Mouse (Mus musculus) heart, embryonic 14.5 days (tissue): ENCODE measurements around the gene Gpr84. TPM values are rescaled to one million over a fixed set of nuclear protein-coding genes. Genes with fewer than 3 reads are reported as not detected.

ENCODE experiments used
- ATAC-seq: fragments of 200-750 bp; cut with Nextera tagmentation; 2 replicates; pipeline ENCODE4 v1.8.0; 2017; ENCODE audit warnings: low read depth, moderate TSS enrichment; ENCODE audit not compliant: insufficient number of reproducible peaks, insufficient read depth, low FRiP score
- H3K27ac ChIP-seq, 2 experiments: fragments of 200-500 bp in 1 of 2; fragments of 300-500 bp in 1 of 2; sonication (generic) in 1 of 2; replicated peaks in 1 of 2; 2 replicates each; pipeline ENCODE4 v1.5.1; 2012 to 2014; ENCODE audit warnings: low read depth in 2 of 2, low read length in 2 of 2, control low read depth in 1 of 2, mild to moderate bottlenecking in 1 of 2, mixed read lengths in 1 of 2; ENCODE audit not compliant: control insufficient read depth in 1 of 2, insufficient read depth in 1 of 2
- H3K27me3 ChIP-seq: fragments of 300-500 bp; sonication (generic); 2 replicates; pipeline ENCODE4 v1.6.1; 2014; ENCODE audit warnings: mild to moderate bottlenecking, low read length, control low read depth; ENCODE audit not compliant: control insufficient read depth, insufficient read depth
- H3K36me3 ChIP-seq: fragments of 300-500 bp; sonication (generic); 2 replicates; pipeline ENCODE4 v1.6.1; 2014; ENCODE audit warnings: mild to moderate bottlenecking, control low read depth, low read length, mixed read lengths; ENCODE audit not compliant: control insufficient read depth, insufficient read depth
- H3K4me1 ChIP-seq, 2 experiments: fragments of 200-500 bp in 1 of 2; fragments of 300-500 bp in 1 of 2; sonication (generic) in 1 of 2; 2 replicates each; pipeline ENCODE4 v1.6.1; 2012 to 2014; ENCODE audit warnings: low read length in 2 of 2, control low read depth in 1 of 2, mixed read lengths in 1 of 2; ENCODE audit not compliant: control insufficient read depth in 2 of 2, insufficient read depth in 2 of 2
- H3K4me2 ChIP-seq: fragments of 300-500 bp; sonication (generic); 2 replicates; pipeline ENCODE4 v1.6.1; 2014; ENCODE audit warnings: mild to moderate bottlenecking, low read length
- H3K4me3 ChIP-seq, 2 experiments: fragments of 200-500 bp in 1 of 2; fragments of 300-500 bp in 1 of 2; sonication (generic) in 1 of 2; 2 replicates each; pipeline ENCODE4 v1.5.1; 2012 to 2014; ENCODE audit warnings: low read length in 2 of 2, mild to moderate bottlenecking in 2 of 2, control low read depth in 1 of 2, low read depth in 1 of 2, moderate library complexity in 1 of 2; ENCODE audit not compliant: control insufficient read depth in 1 of 2, insufficient read depth in 1 of 2
- H3K9ac ChIP-seq: fragments of 300-500 bp; sonication (generic); 2 replicates; pipeline ENCODE4 v1.6.1; 2014; ENCODE audit warnings: mild to moderate bottlenecking, low read length
- H3K9me3 ChIP-seq: fragments of 300-500 bp; sonication (generic); 2 replicates; pipeline ENCODE4 v1.6.1; 2016; ENCODE audit warnings: low read length, control low read depth; ENCODE audit not compliant: control insufficient read depth
- WGBS: fragments of 180-500 bp; shearing (Covaris S2); extraction: QIAGEN DNeasy Blood & Tissue Kit; methylation state at CpG from one replicate; pipeline ENCODE4 v1.1.7; 2014; 5-methylcytosine and 5-hydroxymethylcytosine counted together
- polyA plus RNA-seq: library from polyadenylated mRNA; unstranded; fragments of >200 nt; fragmentation: Nextera tagmentation; extraction: Ambion mirVana; gene quantifications from 2 replicates; pipeline ENCODE4 v1.2.1, GENCODE M21; 2014

Gene Gpr84
- polyA plus RNA-seq, 1 experiment from 2014 or later = 0.11 TPM

DNA sequence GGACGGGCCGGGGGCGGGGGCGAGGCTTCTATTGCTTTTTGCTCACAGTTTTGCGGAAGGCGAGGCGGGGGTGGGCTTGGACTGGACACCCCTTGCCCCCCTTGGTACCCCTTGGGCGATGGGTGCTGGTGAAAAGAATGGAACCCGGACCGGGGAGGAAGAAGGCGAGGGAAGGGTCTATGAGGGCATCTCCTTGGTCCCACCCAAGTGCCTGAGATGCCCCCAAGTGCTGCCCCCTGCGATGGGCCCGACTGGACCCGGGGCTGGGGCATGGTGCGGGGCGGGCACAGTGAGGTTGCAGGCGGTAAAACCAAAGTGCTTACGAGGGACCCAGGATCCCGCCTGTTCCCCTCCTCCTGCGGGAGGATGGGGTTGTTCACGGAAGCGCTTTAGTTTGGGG is 3.8 kb upstream of the Gpr84 start:
- Histone ChIP-seq H3K9ac (peak overlapping the region; percentile 58; the same call in 1 of the 2 replicates), H3K36me3 (peaks cover 25% of the 10 kb centered on the region), H3K4me1 (peaks cover 25 to 31% of the 10 kb centered on the region in 2 experiments), H3K27ac (no peak overlapping the region), H3K27me3 (no peaks in the 10 kb centered on the region), H3K4me3 (peak overlapping the region in 1 of 2 experiments; percentile 33; a peak in 3 of 4 replicates), H3K9me3 (no peaks in the 10 kb centered on the region), H3K4me2 (peak overlapping the region; percentile 81)
- WGBS = 35% methylated on average over 22 of the region's 22 CpGs
- ATAC-seq = no peak

DNA sequence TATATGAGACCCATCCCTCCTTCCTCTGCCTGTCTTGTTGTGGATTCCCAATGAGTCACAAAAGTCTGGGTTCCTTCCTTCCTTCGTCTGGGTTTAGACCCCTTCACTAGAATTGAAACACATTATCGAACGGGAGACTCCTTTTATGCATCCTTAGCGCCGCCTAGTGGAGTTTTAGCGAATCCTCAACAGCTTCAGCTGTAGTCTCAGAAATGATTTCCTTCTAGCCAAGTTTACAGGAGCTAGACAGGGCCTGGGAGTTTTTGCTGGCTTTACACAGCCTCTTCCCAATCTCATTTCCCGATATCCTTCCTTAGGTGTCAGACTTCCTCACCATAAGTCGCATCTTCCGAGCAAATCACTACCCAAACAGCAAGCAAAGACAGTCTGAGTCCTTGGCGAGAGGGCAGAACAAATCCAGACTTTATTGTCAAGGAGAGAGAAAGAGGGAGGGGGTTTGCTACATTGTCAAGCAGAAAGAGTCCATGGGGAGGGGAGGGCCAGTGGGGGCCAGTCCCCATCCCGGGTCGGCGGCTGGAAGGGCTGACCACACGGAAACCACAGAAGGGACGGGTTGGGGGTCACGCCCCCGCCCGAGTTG is 3.2 kb upstream of the Gpr84 start:
- Histone ChIP-seq H3K27ac (no peak overlapping the region), H3K4me2 (peak overlapping the region; percentile 81), H3K9ac (peak overlapping the region; percentile 52; the same call in 1 of the 2 replicates), H3K27me3 (no peaks in the 10 kb centered on the region), H3K36me3 (peaks cover 19% of the 10 kb centered on the region), H3K4me1 (peaks cover 27 to 28% of the 10 kb centered on the region in 2 experiments), H3K9me3 (no peaks in the 10 kb centered on the region), H3K4me3 (peak overlapping the region; percentile 6 to 33; a peak in 2 of 4 replicates)
- no peak for ATAC-seq
- 17% methylated on average over 18 of the region's 18 CpGs for WGBS

DNA sequence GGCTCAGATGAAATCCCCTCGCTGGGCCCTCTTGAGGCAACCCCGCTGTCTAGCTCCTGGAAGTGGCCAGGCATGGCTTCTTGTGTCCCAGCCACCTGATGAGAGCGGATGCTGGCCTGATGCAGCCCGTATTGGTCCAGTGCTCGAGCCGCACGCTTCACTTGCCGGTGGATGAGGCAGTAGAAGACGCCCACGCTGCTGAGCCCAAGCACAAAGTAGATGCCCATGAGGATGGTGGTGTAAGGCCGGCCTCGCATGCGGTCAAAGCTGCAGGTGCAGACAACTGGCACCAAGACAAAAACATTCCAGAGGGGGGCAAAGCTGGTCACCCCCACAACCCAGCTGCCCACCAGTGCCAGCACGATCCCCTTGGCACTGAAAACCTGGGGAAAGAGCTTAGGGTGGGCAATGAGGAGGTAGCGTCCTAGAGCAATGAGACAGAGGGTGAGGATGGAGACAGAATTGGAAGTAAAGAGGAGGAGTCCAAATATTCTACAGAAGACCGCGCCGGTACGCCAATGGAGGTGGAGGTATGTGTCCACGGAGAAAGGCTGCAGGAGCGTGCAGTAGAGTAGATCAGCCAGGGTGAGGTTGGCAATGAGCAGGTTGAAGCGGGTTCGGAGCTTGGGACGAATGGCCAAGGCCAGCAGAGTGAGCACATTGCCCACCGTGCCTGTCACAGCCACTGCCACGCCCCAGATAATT is 1.4 kb downstream of the Gpr84 start:
- H3K4me2 ChIP-seq = peak overlapping the region; percentile 54
- no peaks in the 10 kb centered on the region for H3K36me3 ChIP-seq
- no peaks in the 10 kb centered on the region for H3K27me3 ChIP-seq
- no peaks in the 10 kb centered on the region for H3K9me3 ChIP-seq
- no peak overlapping the region for H3K27ac ChIP-seq
- 57% methylated on average over 26 of the region's 26 CpGs for WGBS
- no peak for ATAC-seq
- H3K4me3 ChIP-seq = peak overlapping the region; percentile 6 to 22; a peak in 3 of 4 replicates
- H3K9ac ChIP-seq = peak overlapping the region; percentile 10; the same call in 1 of the 2 replicates
- peaks cover 22 to 23% of the 10 kb centered on the region in 2 experiments for H3K4me1 ChIP-seq

DNA sequence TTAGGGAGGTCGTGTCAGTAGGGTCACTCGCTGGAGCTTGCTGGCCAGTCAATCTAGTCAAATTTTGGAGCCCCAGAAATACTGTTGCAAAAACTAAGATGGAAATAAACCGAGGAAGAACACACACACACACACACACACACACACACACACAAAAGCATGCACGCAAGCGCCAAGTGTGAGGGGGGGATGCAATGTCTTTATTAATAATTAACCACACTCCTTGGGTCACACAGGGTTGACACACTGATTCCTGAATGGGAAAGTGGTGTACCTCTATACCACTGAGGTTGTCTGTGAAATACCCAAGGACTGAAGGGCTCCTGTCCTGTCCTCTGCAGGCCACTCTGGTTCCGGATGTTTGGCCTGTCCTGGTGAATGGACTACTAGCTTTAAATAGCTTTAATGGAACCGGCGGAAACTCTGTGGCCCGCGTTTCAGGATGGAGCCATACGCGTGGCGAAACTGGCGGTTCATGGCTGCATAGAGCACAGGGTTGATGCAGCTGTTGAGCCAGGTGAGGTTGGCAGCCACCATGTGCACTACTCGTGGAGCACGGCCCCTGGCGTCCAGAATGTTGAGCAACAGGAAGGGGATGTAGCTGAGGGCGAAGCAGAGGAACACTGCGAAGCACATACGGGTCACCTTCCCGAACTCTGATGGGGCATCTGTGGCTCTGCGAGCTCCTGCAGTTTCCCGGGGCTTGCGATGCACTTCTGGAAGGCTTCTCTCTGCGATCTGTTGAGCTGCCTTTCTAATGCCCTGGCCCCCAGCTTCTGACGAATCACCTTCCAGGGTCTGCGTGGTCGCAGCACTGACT is 2.1 kb downstream of the Gpr84 start:
- peaks cover 24 to 25% of the 10 kb centered on the region in 2 experiments for H3K4me1 ChIP-seq
- H3K9ac ChIP-seq = peak overlapping the region; percentile 10; the same call in 1 of the 2 replicates
- H3K4me2 ChIP-seq = peak overlapping the region; percentile 54
- no peaks in the 10 kb centered on the region for H3K27me3 ChIP-seq
- H3K27ac ChIP-seq = no peak overlapping the region
- no peak for ATAC-seq
- H3K36me3 ChIP-seq = no peaks in the 10 kb centered on the region
- H3K9me3 ChIP-seq = no peaks in the 10 kb centered on the region
- 39% methylated on average over 28 of the region's 28 CpGs for WGBS
- H3K4me3 ChIP-seq = peak overlapping the region; percentile 6 to 22; a peak in 3 of 4 replicates

DNA sequence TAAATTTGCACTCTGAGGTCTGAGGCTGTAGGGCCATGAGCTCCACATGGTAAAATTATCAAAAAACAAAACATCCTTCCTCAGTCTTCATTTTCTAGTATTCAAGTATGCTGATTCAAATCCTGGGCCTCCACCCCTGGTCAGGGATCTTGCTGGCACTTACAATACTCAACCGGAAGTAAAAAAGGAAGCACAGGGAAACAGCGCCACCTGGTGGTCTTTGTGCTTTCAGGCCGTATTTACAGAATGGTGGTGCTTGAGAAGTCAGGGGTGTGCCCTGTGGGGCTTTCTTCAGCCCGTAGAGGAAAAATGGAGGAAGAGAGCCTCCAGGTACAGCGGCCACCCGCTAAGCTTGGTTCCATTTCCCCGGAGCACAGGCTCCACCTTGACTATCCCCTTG is 3.3 kb downstream of the Gpr84 start:
- H3K9me3 ChIP-seq = no peaks in the 10 kb centered on the region
- H3K4me2 ChIP-seq = peak overlapping the region; percentile 30; the same call in 1 of the 2 replicates
- H3K36me3 ChIP-seq = no peaks in the 10 kb centered on the region
- H3K4me1 ChIP-seq = peaks cover 29 to 36% of the 10 kb centered on the region in 2 experiments
- H3K9ac ChIP-seq = no peak overlapping the region
- no peak for ATAC-seq
- 1% methylated on average over 7 of the region's 7 CpGs for WGBS
- H3K4me3 ChIP-seq = no peak overlapping the region
- no peaks in the 10 kb centered on the region for H3K27me3 ChIP-seq
- H3K27ac ChIP-seq = no peak overlapping the region

DNA sequence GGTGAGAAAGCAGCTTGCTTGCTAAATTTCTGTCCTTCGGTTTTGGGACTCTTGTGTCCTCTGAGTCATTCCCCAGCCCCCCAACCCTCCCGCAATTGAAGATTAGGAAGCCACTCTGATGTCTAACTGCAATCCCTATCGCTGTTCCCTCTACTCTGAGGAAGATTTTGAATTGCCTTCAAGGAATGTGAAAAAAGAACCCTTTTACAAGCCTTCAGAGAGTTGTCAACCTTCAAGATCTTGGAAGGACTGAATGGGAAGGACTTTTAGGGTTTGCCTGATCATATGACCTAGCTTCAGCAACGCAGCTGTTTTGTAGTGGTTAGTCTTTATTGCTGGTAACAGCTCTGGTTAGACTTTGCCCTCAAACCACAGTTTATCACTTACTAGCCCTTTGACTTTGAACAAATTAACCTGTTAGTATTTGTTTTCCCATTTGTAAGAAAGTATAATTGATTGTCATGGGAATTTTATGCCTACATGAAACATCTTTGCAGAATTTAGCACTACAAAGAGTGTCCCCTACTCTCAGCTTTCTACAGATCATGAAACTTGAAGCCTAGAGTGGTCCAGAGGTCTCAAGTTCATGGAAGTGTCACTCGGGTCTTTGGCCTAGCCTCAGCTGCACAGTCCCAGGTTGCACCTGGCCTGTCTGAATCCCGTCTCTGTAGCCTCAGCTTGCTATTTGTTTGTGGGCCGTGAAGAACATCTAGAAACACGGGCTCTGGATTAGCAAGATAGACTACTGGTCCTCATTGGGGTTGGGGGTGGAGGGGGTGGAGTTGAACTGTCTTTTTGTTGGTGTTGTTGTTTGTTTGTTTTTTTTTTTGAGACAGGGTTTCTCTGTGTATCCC is 4.4 kb downstream of the Gpr84 start:
- Histone ChIP-seq H3K36me3 (no peaks in the 10 kb centered on the region), H3K4me1 (peaks cover 37 to 46% of the 10 kb centered on the region in 2 experiments), H3K27ac (peak overlapping the region; percentile 84 to 88), H3K9ac (peak overlapping the region; percentile 82), H3K4me3 (peak overlapping the region; percentile 52 to 65), H3K27me3 (no peaks in the 10 kb centered on the region), H3K9me3 (no peaks in the 10 kb centered on the region), H3K4me2 (peak overlapping the region; percentile 74)
- WGBS = 44% methylated on average over 8 of the region's 8 CpGs
- ATAC-seq = no peak
